Mouse (Mus musculus): ENCODE results near the gene Ubxn1.
"Not testable (repeated sequence)": the region's sequence is repeated elsewhere in the genome, so short reads cannot be mapped to it uniquely, and the experiment has no call there.

The Ubxn1 gene

GRCm38 (mm10) chr19:8871267-8872186, at the start of gene Ubxn1:
Gene Ubxn1 (plus strand): TSS chr19:8871496.
- in situ Hi-C loops (cut with MboI), result no loop called here

- in situ Hi-C loops (cut with MboI), result no loop called here
These were observed 48.6 kb upstream of the Ubxn1 start for GRCm38 (mm10) chr19:8822696-8823095.

- in situ Hi-C loops (cut with MboI), result no loop called here
These were observed 41.6 kb upstream of the Ubxn1 start, which contains the start of gene AC129217.1 for GRCm38 (mm10) chr19:8829660-8830059. Gene AC129217.1 (plus strand): TSS chr19:8829773.

- in situ Hi-C loops (cut with MboI), result no loop called here
These were observed 40.6 kb upstream of the Ubxn1 start for GRCm38 (mm10) chr19:8830664-8831063.

- in situ Hi-C loops (cut with MboI), result no loop called here
These were observed 40.0 kb upstream of the Ubxn1 start for GRCm38 (mm10) chr19:8831262-8831661.

GRCm38 (mm10) chr19:8832971-8833370, 38.3 kb upstream of the Ubxn1 start:
- in situ Hi-C loops (cut with MboI), result no loop called here

- in situ Hi-C loops (cut with MboI), result not testable (repeated sequence)
These were observed 35.0 kb upstream of the Ubxn1 start for GRCm38 (mm10) chr19:8836327-8836726.

- in situ Hi-C loops (cut with MboI), result no loop called here
These were observed 34.0 kb upstream of the Ubxn1 start, which contains the start of gene Bscl2 for GRCm38 (mm10) chr19:8837251-8837791. Gene Bscl2 (plus strand): TSS chr19:8837467.

- in situ Hi-C loops (cut with MboI), result no loop called here
These were observed 33.1 kb upstream of the Ubxn1 start for GRCm38 (mm10) chr19:8838041-8838730.

GRCm38 (mm10) chr19:8839103-8839907, 32.0 kb upstream of the Ubxn1 start, which contains the start of gene Gng3:
Gene Gng3 (minus strand): TSS chr19:8839194.
- in situ Hi-C loops (cut with MboI), result no loop called here

GRCm38 (mm10) chr19:8839908-8840791, 31.1 kb upstream of the Ubxn1 start:
- in situ Hi-C loops (cut with MboI), result no loop called here

GRCm38 (mm10) chr19:8841012-8841411, 30.3 kb upstream of the Ubxn1 start:
- in situ Hi-C loops (cut with MboI), result no loop called here

- in situ Hi-C loops (cut with MboI), result no loop called here
These were observed 28.3 kb upstream of the Ubxn1 start for GRCm38 (mm10) chr19:8842961-8843360.

GRCm38 (mm10) chr19:8844371-8845129, 26.7 kb upstream of the Ubxn1 start:
- in situ Hi-C loops (cut with MboI), result no loop called here

GRCm38 (mm10) chr19:8848356-8848755, 22.9 kb upstream of the Ubxn1 start:
- in situ Hi-C loops (cut with MboI), result no loop called here

- in situ Hi-C loops (cut with MboI), result loop anchor here (5.0 kb wide), 1 partner anchor 262 kb away; no protein-coding TSS in a partner anchor
These were observed 20.8 kb upstream of the Ubxn1 start, which contains the start of gene Lrrn4cl for GRCm38 (mm10) chr19:8850402-8850901. Gene Lrrn4cl (plus strand): TSS chr19:8850768.

- in situ Hi-C loops (cut with MboI), result loop anchor here (5.0 kb wide), 1 partner anchor 261 kb away; no protein-coding TSS in a partner anchor
These were observed 19.7 kb upstream of the Ubxn1 start for GRCm38 (mm10) chr19:8851639-8852038.

- in situ Hi-C loops (cut with MboI), result loop anchor here (5.0 kb wide), 1 partner anchor 260 kb away; no protein-coding TSS in a partner anchor
These were observed 18.9 kb upstream of the Ubxn1 start for GRCm38 (mm10) chr19:8852236-8852928.

GRCm38 (mm10) chr19:8853117-8853516, 18.2 kb upstream of the Ubxn1 start:
- in situ Hi-C loops (cut with MboI), result loop anchor here (5.0 kb wide), 1 partner anchor 259 kb away; no protein-coding TSS in a partner anchor

Data from mature B cell (primary cell).